Mouse (Mus musculus): ENCODE measurements at regions not wholly inside any gene's neighbourhood (a gene's known extent, or its start where the extent isn't known, plus 50 kb on each side); places are given as distances from the start of the nearest gene placed in this dataset.

DNA sequence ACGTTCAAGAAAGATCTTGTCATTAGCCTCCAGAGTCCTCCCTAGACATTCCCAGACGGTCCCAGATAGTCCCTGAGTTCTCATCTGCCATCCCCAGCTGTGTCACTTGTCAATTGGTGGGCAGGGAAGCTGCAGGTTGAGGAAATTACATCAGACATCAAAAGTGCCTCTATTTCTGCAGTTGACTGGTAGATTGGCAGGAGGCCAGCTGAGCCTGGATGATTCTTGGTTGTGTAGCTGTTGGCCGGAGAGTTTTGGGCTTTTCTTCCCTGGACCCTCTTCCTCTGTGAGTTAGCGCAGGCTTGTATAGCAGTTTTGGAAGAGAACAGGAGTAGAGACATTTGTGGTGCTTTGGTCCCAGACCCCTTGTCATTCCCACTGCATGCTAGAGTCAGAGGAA lies 283.5 kb downstream of the Uaca start:
- H3K4me1 ChIP-seq (ENCODE audit: control insufficient read depth, insufficient read depth, low read length) = peaks cover 2% of the 10 kb centered on the region; the same call in 1 of the 2 replicates
- H3K4me3 ChIP-seq (ENCODE audit: insufficient read depth, low read length) = no peak overlapping the region
- TF ChIP-seq CTCF (IDR thresholded peaks at IDR 0.05; ENCODE audit: extremely low read depth, insufficient read depth, low read length) (no peak), POLR2A (IDR thresholded peaks at IDR 0.05; ENCODE audit: extremely low read depth, insufficient read depth, low read length) (no peak)
- H3K27ac ChIP-seq (ENCODE audit: insufficient read depth, low read length) = no peak overlapping the region

DNA sequence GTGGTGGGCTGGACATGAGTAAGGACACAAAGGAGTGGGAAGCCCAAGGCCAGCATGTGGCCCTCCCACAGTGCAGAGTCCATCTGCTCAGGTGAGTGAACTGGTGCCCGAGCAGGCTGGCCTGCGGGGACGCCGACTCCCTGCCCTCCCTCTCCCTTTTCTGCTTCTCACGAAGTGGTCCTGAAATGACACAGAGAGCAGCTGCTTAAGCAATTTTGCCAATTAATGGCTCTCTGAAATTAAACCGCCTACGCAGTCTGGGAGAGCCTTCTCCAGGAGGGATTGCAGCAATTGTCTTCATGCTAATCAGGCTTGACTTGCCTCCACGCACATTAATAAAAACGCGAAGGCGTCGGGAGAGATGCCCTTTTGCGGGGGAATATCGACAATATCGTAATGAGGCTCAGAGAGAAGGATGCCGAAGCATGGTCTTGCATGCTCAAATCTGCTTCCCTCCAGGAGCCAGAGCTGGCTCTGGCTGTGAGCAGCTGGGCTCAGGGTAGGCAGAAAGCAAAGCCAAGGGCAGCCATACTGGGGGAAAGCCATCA lies 287.2 kb downstream of the Uaca start:
- no peak for TF ChIP-seq POLR2A (IDR thresholded peaks at IDR 0.05; ENCODE audit: extremely low read depth, insufficient read depth, low read length)
- no peak for TF ChIP-seq CTCF (IDR thresholded peaks at IDR 0.05; ENCODE audit: extremely low read depth, insufficient read depth, low read length)
- no peak overlapping the region for H3K27ac ChIP-seq (ENCODE audit: insufficient read depth, low read length)
- H3K4me1 ChIP-seq (ENCODE audit: control insufficient read depth, insufficient read depth, low read length) = peaks cover 2% of the 10 kb centered on the region; the same call in 1 of the 2 replicates
- H3K4me3 ChIP-seq (ENCODE audit: insufficient read depth, low read length) = no peak overlapping the region

- Histone ChIP-seq H3K4me1 (ENCODE audit: control insufficient read depth, insufficient read depth, low read length) (peaks cover 2% of the 10 kb centered on the region; the same call in 1 of the 2 replicates), H3K27ac (ENCODE audit: insufficient read depth, low read length) (no peak overlapping the region), H3K4me3 (ENCODE audit: insufficient read depth, low read length) (no peak overlapping the region)
- no peak for TF ChIP-seq POLR2A (IDR thresholded peaks at IDR 0.05; ENCODE audit: extremely low read depth, insufficient read depth, low read length)
- no peak for TF ChIP-seq CTCF (IDR thresholded peaks at IDR 0.05; ENCODE audit: extremely low read depth, insufficient read depth, low read length)
Measured at GRCm38 (mm10) chr9:61084655-61085230, 287.4 kb upstream of the Tle3 start.

- TF ChIP-seq POLR2A (IDR thresholded peaks at IDR 0.05; ENCODE audit: extremely low read depth, insufficient read depth, low read length) = no peak
- no peak for TF ChIP-seq CTCF (IDR thresholded peaks at IDR 0.05; ENCODE audit: extremely low read depth, insufficient read depth, low read length)
- Histone ChIP-seq H3K4me1 (ENCODE audit: control insufficient read depth, insufficient read depth, low read length) (no peaks in the 10 kb centered on the region), H3K4me3 (ENCODE audit: insufficient read depth, low read length) (no peak overlapping the region), H3K27ac (ENCODE audit: insufficient read depth, low read length) (no peak overlapping the region)
Measured at GRCm38 (mm10) chr9:61087035-61087434, 285.1 kb upstream of the Tle3 start.

DNA sequence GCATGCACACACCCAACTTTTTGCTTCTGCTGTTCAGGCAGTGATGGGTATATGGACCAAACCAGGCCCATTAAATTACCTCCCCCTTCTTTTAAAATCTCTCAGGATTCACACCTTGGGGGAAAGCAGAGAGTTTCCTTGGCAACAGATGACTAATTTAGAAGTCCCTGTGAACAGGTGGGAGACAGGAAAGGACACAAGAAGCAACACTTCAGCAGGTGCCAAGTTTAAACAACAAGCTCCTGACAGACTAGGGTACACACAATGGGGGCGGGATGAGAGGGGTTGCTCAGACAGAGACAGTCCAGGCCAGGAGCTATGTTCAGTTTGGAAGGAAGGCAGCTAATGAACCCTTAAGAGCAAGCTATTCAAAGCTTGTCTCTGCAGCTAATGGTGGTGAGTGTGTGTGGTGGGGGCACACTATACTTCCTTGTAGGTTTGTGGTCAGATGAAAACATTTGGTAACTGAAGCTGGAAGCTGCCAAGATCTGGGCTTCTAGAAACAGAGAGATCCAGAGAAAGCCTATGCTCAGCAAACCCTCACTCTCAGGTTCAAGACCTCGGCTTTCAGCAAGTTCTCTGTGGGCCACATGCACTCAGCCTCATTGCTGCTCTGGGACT lies 283.0 kb upstream of the Tle3 start:
- TF ChIP-seq CTCF (IDR thresholded peaks at IDR 0.05; ENCODE audit: extremely low read depth, insufficient read depth, low read length) (no peak), POLR2A (IDR thresholded peaks at IDR 0.05; ENCODE audit: extremely low read depth, insufficient read depth, low read length) (no peak)
- Histone ChIP-seq H3K4me3 (ENCODE audit: insufficient read depth, low read length) (no peak overlapping the region), H3K27ac (ENCODE audit: insufficient read depth, low read length) (no peak overlapping the region), H3K4me1 (ENCODE audit: control insufficient read depth, insufficient read depth, low read length) (no peaks in the 10 kb centered on the region)

DNA sequence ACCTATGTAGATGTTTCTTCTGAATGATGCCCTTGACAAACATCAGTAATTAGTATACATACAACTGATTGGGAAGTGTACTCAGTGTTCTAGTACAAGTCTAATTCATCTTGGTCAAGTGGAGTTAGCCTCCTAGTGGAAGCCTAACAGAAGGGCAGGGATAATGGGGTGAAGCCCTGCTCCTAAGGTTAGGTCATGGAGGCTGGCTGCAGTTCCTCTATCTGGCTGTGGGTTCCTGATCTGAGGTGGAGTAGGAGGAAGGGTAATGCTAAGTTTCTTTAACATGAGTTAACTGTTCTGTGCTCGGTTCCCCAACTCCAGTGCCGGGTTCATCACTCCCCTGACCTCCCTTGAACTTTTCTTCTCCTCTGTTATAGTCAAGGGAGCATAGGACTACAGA lies 281.1 kb upstream of the Tle3 start:
- H3K4me3 ChIP-seq (ENCODE audit: insufficient read depth, low read length) = no peak overlapping the region
- no peak overlapping the region for H3K27ac ChIP-seq (ENCODE audit: insufficient read depth, low read length)
- TF ChIP-seq POLR2A (IDR thresholded peaks at IDR 0.05; ENCODE audit: extremely low read depth, insufficient read depth, low read length) = no peak
- TF ChIP-seq CTCF (IDR thresholded peaks at IDR 0.05; ENCODE audit: extremely low read depth, insufficient read depth, low read length) = no peak
- no peaks in the 10 kb centered on the region for H3K4me1 ChIP-seq (ENCODE audit: control insufficient read depth, insufficient read depth, low read length)

GRCm38 (mm10) chr9:61092834-61093479 lies 279.2 kb upstream of the Tle3 start:
- Histone ChIP-seq H3K4me3 (ENCODE audit: insufficient read depth, low read length) (no peak overlapping the region), H3K27ac (ENCODE audit: insufficient read depth, low read length) (no peak overlapping the region), H3K4me1 (ENCODE audit: control insufficient read depth, insufficient read depth, low read length) (no peaks in the 10 kb centered on the region)
- TF ChIP-seq CTCF (IDR thresholded peaks at IDR 0.05; ENCODE audit: extremely low read depth, insufficient read depth, low read length) (no peak), POLR2A (IDR thresholded peaks at IDR 0.05; ENCODE audit: extremely low read depth, insufficient read depth, low read length) (no peak)

GRCm38 (mm10) chr9:61095069-61095775 lies 276.9 kb upstream of the Tle3 start:
- Histone ChIP-seq H3K27ac (ENCODE audit: insufficient read depth, low read length) (no peak overlapping the region), H3K4me1 (ENCODE audit: control insufficient read depth, insufficient read depth, low read length) (no peaks in the 10 kb centered on the region), H3K4me3 (ENCODE audit: insufficient read depth, low read length) (no peak overlapping the region)
- TF ChIP-seq POLR2A (IDR thresholded peaks at IDR 0.05; ENCODE audit: extremely low read depth, insufficient read depth, low read length) (no peak), CTCF (IDR thresholded peaks at IDR 0.05; ENCODE audit: extremely low read depth, insufficient read depth, low read length) (no peak)

DNA sequence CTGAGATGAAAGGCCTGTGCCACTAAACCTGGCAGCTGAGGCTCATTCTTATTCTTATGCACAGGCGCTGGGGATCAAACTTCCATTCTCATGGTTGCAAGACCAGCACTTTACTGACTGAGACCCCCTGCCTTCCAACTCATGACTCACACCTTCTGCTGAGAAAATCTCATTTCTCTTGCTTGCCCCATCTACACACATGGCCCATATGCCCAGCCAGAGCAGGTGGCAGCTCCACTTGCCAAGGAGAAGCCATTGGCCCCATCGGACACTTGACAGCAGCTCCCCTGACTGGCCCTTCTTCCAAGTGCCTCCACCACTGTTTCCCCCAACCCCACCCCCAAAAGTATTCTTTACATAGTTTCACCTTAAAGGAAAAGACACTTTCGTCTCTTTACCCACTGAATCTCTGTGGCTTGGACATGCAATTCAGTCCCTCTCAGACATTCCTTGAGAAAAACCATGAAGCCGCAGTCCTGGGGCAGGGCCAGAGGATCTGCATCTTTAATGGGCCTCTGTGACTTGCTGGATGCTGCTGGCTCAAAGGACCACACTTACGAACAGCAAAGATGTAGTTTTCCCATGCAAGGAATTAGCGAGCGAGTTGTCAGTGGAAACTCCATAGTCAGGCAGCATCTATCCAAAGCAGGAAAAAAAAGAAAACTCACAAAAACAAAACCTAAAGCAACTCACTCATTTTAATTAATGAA lies 270.3 kb upstream of the Tle3 start:
- Histone ChIP-seq H3K4me1 (ENCODE audit: control insufficient read depth, insufficient read depth, low read length) (no peaks in the 10 kb centered on the region), H3K27ac (ENCODE audit: insufficient read depth, low read length) (no peak overlapping the region), H3K4me3 (ENCODE audit: insufficient read depth, low read length) (no peak overlapping the region)
- no peak for TF ChIP-seq CTCF (IDR thresholded peaks at IDR 0.05; ENCODE audit: extremely low read depth, insufficient read depth, low read length)
